21 mouse cellular contexts compared by ENCODE assay signal in the genomic region with DNA sequence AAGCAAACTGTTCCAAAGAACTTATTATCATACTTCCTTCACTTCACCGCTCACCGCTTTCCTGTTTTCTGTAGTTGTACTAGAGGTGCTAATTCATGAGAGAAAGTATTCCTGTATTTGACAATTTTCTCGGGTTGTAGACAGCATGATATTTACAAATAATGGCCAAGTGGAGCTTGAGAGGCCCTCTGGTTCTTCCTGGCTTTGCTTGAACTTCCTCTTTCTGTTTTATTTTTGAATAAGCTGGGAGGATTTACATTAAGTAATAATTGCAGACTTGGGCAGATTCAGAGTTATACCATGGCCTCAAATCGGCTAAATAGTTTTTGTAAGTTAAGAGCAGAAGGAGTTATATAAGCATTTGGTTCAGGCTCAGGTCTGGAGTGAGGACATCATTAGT.
"Had no signal": no experiment of that assay in that cellular context is flagged by ENCODE, and none has a peak within 500 bp of the region (broad histone marks: within the 10 kb centered on the region; RNA-seq: fewer than 3 reads in every experiment).

No protein-coding gene starts in this region.

- H3K27me3 ChIP-seq: heart, embryonic 12.5 days; hindbrain, embryonic 13.5 days; hindbrain, embryonic 15.5 days; limb, embryonic 13.5 days; limb, embryonic 15.5 days had no signal

- H3K9ac ChIP-seq: forebrain, postnatal 0 days; heart, embryonic 12.5 days; hindbrain, embryonic 13.5 days; hindbrain, embryonic 15.5 days; limb, embryonic 13.5 days; limb, embryonic 15.5 days had no signal

- H3K36me3 ChIP-seq: heart, embryonic 10.5 days; heart, embryonic 12.5 days; hindbrain, embryonic 13.5 days; hindbrain, embryonic 15.5 days; limb, embryonic 13.5 days; limb, embryonic 15.5 days had no signal

- H3K9me3 ChIP-seq: heart, embryonic 10.5 days; heart, embryonic 12.5 days; hindbrain, embryonic 13.5 days; hindbrain, embryonic 15.5 days; limb, embryonic 13.5 days; limb, embryonic 15.5 days had no signal

- DNase-seq: forebrain, postnatal 0 days; gastrocnemius, postnatal 14 days; gastrocnemius, postnatal 36 days; heart, adult 18-20 months; heart, postnatal 10 days; kidney, adult 11 months; kidney, adult 2 months; kidney, adult 9 months; kidney, postnatal 10 days; kidney, postnatal 25 days; layer of hippocampus, adult 9-11 months; layer of hippocampus, postnatal 36 days; left cerebral cortex, postnatal 4 days had no signal

- H3K27ac ChIP-seq: heart, embryonic 10.5 days; hindbrain, embryonic 13.5 days; hindbrain, embryonic 15.5 days; hindbrain, postnatal 0 days; limb, embryonic 13.5 days; limb, embryonic 15.5 days had no signal

- ATAC-seq: forebrain, postnatal 0 days; hindbrain, postnatal 0 days; intestine, embryonic 16.5 days had no signal

- H3K4me2 ChIP-seq: heart, embryonic 12.5 days; hindbrain, embryonic 13.5 days; hindbrain, embryonic 15.5 days; limb, embryonic 13.5 days; limb, embryonic 15.5 days had no signal

- H3K4me1 ChIP-seq: heart, embryonic 10.5 days; heart, embryonic 12.5 days; hindbrain, embryonic 13.5 days; hindbrain, embryonic 15.5 days; limb, embryonic 15.5 days had no signal

- H3K4me3 ChIP-seq: heart, embryonic 10.5 days; heart, embryonic 12.5 days; hindbrain, embryonic 13.5 days; hindbrain, embryonic 15.5 days; limb, embryonic 13.5 days; limb, embryonic 15.5 days had no signal
